Mouse (Mus musculus) embryo, embryonic 9.5 days (tissue): ENCODE results near the gene Pdk4.

ENCODE experiments used
- DNase-seq: peaks from one replicate; pipeline ENCODE4 v3.0.0-alpha.2; 2017; ENCODE audit errors: extremely low spot score

The Pdk4 gene

DNA sequence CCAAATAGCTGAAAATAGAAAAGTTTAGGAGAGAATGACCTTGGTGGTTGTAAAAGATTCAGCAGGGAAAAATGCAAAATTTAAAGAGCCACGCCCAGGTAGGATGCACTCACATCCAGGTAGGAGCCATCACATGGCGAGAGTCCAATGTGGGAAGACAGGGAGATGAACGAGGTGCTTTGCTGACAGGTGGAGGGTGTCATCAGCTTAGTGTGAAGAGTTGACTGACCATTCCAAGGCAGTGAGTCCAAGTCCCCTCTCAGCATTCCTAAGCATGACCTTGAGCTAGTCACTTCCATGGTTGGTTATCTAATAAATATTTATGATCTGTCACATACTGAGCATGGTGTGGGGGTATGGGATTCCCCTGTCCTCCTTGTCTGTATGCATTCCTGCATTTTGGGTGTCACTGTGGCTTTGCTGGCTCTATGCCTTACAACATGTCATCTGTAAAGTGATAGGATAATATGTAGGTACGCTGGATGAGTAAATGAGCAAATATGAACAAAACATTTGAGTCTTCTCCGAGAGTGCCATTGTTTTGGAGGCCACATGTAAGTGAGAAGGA, 51.7 kb downstream of the Pdk4 start:
- no peak for DNase-seq

DNA sequence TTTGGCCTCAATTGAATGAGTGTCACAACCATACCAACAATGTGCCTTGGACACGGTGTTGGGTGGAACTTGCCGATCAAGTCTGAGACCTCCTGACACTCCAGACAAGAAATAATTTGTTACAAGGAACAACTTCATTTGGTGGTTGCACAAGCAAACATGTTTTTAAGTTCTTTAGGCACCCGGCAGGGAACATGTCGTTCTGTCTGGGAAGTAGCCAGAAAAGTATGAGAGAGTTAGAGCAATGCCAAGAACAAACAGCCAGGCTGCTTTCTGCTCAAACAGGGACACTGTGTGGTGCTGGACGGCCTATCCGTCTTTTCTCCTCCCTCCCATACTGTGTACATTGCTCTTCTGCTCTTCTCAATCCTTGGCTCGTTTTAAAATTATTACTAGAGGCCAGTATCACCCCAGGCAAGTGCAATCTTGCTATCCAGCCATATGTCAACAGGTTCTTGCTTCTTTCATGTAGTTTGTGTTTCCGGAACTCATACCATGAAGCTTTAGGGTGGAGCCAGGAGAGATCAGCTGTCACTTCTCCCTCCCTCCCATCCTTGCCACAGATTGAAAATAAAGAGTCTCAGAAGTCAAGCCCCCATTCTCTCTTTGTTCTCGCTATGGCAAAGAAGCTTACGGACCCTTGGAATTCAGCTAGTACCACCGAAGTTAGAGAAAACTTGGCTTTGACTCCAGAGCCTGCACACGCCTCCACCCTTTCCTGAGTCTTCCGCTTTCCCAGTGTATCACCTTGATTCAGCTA, 52.8 kb downstream of the Pdk4 start:
- DNase-seq, result peak; percentile 18

DNA sequence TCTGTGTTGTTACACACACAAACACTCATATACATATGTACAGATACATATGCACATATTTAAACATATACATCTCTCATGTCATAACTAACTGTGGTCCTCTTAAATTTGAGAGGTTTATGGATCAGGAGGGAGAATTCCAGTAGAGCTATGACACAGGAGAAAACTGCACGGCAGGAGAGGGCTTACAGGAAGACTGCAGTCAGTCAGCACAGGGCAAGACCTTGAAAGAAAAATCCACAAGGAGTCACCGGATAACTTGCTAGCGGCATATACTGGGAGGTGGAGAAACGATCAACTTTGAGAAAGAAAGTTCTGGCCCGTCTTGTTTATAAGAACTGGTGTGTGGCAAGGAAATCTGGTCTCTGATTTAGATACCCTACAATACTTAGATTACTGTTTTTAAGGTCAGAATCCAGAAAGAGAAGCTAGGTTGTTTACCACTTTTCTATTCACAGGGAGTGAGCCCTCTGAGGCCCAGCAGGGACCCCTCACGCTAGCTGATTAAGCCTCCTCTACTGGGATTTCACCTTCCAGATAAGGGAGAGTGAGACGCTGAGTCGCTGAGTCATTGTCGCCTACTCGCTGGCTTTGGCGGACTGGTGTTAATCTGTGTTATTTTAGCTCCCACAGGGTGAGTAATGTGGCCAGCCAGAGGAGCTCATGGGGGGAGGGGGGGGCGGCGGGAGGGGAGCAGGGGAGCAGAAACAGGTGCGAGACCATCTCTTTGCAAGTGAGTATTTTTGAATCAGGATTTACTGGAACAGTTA, 53.6 kb downstream of the Pdk4 start:
- peak; percentile 44 for DNase-seq

DNA sequence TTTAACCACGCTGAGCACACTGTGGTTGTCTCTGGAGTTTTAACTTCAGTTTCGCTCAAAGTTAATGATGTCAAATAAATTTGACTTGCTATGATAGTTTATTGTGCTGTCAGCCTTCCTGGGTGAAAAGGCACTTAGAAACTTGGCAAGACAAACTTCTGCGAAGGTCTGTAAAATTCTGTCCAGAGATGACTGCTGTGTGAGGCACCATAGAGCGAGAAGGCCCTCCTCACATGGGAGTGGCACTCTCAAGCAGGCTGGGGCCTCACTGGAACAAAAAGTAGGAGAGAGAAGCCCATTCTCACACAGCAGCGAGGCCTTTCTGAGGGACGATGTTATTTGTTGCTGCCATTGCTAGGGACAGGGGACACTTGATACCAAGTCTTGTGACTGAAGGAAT, 54.9 kb downstream of the Pdk4 start:
- DNase-seq, result no peak

DNA sequence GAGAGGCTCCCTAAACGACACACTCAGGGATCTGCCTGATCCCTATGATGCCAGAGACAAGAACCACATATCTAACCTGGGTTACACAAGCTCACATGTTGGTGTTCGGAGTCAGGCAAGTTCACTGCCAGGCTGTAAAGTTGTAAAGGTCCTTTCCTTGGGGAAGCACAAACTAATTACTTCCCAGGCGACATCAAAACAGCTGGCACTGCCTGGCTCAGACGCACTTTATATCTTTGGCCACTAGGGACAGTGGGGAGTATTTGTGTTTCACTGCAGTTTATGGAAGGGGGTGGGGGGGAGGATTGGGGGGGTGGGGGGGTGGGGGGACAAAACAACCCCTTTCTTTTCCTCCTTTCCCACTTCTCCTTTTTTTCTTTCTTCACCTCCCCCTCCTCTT, 58.4 kb downstream of the Pdk4 start:
- no peak for DNase-seq

DNA sequence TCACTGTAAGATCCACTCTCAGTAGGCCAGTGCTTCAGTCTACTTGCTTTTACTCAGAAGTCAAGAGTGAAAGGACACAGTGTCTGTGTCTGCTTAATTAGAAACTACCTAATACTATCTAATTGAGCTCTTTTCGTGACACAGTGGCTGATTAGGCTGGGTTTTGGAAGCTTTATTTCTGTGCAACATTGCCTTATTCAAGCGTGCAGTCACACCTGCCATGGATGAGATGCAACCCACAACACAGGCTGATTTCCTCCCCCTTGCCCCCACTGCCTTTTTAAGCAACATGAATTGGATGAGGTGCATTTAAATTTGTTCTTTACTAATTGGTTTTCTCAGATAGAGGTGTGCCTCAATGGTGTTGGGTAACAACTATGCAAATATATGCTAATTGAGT, 62.2 kb downstream of the Pdk4 start:
- no peak for DNase-seq
